10 mouse cellular contexts compared by ENCODE assay signal in the genomic region with DNA sequence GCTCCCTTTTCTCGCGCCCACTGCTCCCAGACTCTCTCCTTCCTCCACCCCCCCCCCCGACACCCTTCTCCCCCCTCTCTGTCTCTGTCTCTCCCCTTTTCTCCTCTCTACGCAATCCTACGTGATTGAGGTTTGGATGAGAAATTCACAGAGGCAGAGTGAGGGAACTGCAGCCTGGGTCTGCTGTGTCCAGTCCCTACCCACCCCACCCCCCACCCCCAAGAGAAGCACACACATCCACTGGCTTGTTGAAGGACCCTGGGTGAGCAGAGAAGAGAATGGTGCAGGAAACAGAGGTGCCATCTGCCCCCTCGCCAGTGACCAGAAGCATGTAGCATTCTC.
DNase-seq lines count a peak whose midpoint lies in the region; ATAC-seq lines count a peak whose summit lies in the region.
"Had no signal": no experiment of that assay in that cellular context is flagged by ENCODE, and none has a peak within 500 bp of the region (broad histone marks: within the 10 kb centered on the region; RNA-seq: fewer than 3 reads in every experiment).

No protein-coding gene starts in this region.

- peak; percentile 15 for ATAC-seq in kidney, embryonic 15.5 days (replicated peaks; ENCODE audit: low FRiP score)
- ATAC-seq in embryonic facial prominence, embryonic 12.5 days (ENCODE audit: insufficient number of reproducible peaks, insufficient read depth, low FRiP score, low TSS enrichment) = 0 out of 2 replicates have a peak, but pooled peaks have one; percentile 23
- ATAC-seq in intestine, embryonic 16.5 days = no peak
- peak; percentile 67 for ATAC-seq in neural tube, embryonic 15.5 days (ENCODE audit: low FRiP score)

- peak overlapping the region; percentile 63 for H3K4me3 ChIP-seq in kidney, embryonic 15.5 days (replicated peaks)
- peak overlapping the region; percentile 63 for H3K4me3 ChIP-seq in embryonic facial prominence, embryonic 12.5 days
- peak overlapping the region; percentile 68 for H3K4me3 ChIP-seq in intestine, embryonic 16.5 days (ENCODE audit: low read length)
- H3K4me3 ChIP-seq in neural tube, embryonic 15.5 days (replicated peaks) = peak overlapping the region; percentile 66

- peak overlapping the region; percentile 55 for H3K9ac ChIP-seq in kidney, embryonic 15.5 days
- H3K9ac ChIP-seq in embryonic facial prominence, embryonic 12.5 days = peak overlapping the region; percentile 65; the same call in 1 of the 2 replicates
- H3K9ac ChIP-seq in intestine, embryonic 16.5 days (ENCODE audit: low read depth, low read length) = 0 out of 2 replicates have a peak overlapping the region, but pooled peaks have one; percentile 64
- peak overlapping the region; percentile 69 for H3K9ac ChIP-seq in neural tube, embryonic 15.5 days (replicated peaks)

- intact Hi-C loops in left cerebral cortex, postnatal 10 days (cut with DNase I) = no loop called here

- peak overlapping the region; percentile 95 for H3K4me2 ChIP-seq in kidney, embryonic 15.5 days
- peak overlapping the region; percentile 98 for H3K4me2 ChIP-seq in embryonic facial prominence, embryonic 12.5 days (replicated peaks)
- H3K4me2 ChIP-seq in intestine, embryonic 16.5 days (ENCODE audit: low read depth, low read length) = peak overlapping the region; percentile 100
- H3K4me2 ChIP-seq in neural tube, embryonic 15.5 days = peak overlapping the region; percentile 88

- WGBS in kidney, embryonic 15.5 days = 2% methylated on average over 5 of the region's 6 CpGs
- 0% methylated on average over 4 of the region's 6 CpGs for WGBS in embryonic facial prominence, embryonic 12.5 days
- WGBS in intestine, embryonic 16.5 days = 2% methylated on average over 3 of the region's 6 CpGs
- 3% methylated on average over 4 of the region's 6 CpGs for WGBS in neural tube, embryonic 15.5 days

- H3K36me3 ChIP-seq in kidney, embryonic 15.5 days = no peaks in the 10 kb centered on the region
- H3K36me3 ChIP-seq in embryonic facial prominence, embryonic 12.5 days = no peaks in the 10 kb centered on the region
- no peaks in the 10 kb centered on the region for H3K36me3 ChIP-seq in intestine, embryonic 16.5 days (ENCODE audit: control insufficient read depth, insufficient read depth, low read length)
- H3K36me3 ChIP-seq in neural tube, embryonic 15.5 days = no peaks in the 10 kb centered on the region

- H3K27me3 ChIP-seq in kidney, embryonic 15.5 days = peaks cover 62% of the 10 kb centered on the region
- peaks cover 49% of the 10 kb centered on the region for H3K27me3 ChIP-seq in embryonic facial prominence, embryonic 12.5 days
- H3K27me3 ChIP-seq in intestine, embryonic 16.5 days (replicated peaks; ENCODE audit: control insufficient read depth, insufficient read depth, low read length) = peaks cover 45% of the 10 kb centered on the region
- H3K27me3 ChIP-seq in neural tube, embryonic 15.5 days (replicated peaks) = no peaks in the 10 kb centered on the region

- no peak overlapping the region for H3K27ac ChIP-seq in kidney, embryonic 15.5 days
- no peak overlapping the region for H3K27ac ChIP-seq in embryonic facial prominence, embryonic 12.5 days
- no peak overlapping the region for H3K27ac ChIP-seq in intestine, embryonic 16.5 days (ENCODE audit: low read length)
- H3K27ac ChIP-seq in neural tube, embryonic 15.5 days (replicated peaks) = peak overlapping the region; percentile 86
- H3K27ac ChIP-seq: macrophage had no signal

- DNase-seq in kidney, adult 8-10 months = no peak
- no peak for DNase-seq in spleen, postnatal 36 days (ENCODE audit: low spot score in 2 of 2)
- DNase-seq in left cerebral cortex, postnatal 10 days (ENCODE audit: extremely low spot score in 1 of 2, low spot score in 2 of 2) = no peak
- DNase-seq in heart, adult 9 months (ENCODE audit: low spot score in 2 of 2) = no peak
- DNase-seq: thymus, postnatal 14 days had no signal

- H3K9me3 ChIP-seq in kidney, embryonic 15.5 days (replicated peaks) = no peaks in the 10 kb centered on the region
- no peaks in the 10 kb centered on the region for H3K9me3 ChIP-seq in embryonic facial prominence, embryonic 12.5 days
- no peaks in the 10 kb centered on the region for H3K9me3 ChIP-seq in intestine, embryonic 16.5 days (ENCODE audit: control insufficient read depth, low read length)
- H3K9me3 ChIP-seq in neural tube, embryonic 15.5 days (replicated peaks) = no peaks in the 10 kb centered on the region

- H3K4me1 ChIP-seq in kidney, embryonic 15.5 days = peaks cover 24% of the 10 kb centered on the region; the same call in 1 of the 2 replicates
- H3K4me1 ChIP-seq in embryonic facial prominence, embryonic 12.5 days = peaks cover 9% of the 10 kb centered on the region
- H3K4me1 ChIP-seq in intestine, embryonic 16.5 days (ENCODE audit: control insufficient read depth, insufficient read depth, low read length) = peaks cover 4% of the 10 kb centered on the region
- H3K4me1 ChIP-seq in neural tube, embryonic 15.5 days = peaks cover 19% of the 10 kb centered on the region
